Mouse (Mus musculus) kidney, postnatal 4 days (tissue): ENCODE measurements around the gene Snhg11.
A peak's percentile ranks its signal among the peaks of the same experiment; 100 is the strongest.

Experiments
- DNase-seq, 2 experiments: peaks; one replicate each; pipeline ENCODE4 v3.0.0; 2021; ENCODE audit warnings: mixed read lengths in 2 of 2

The Snhg11 gene

GRCm38 (mm10) chr2:158375443-158376122 is at the start of gene Snhg11:
TSS of gene Snhg11 (plus strand) at chr2:158375638.
- DNase-seq, result peak; percentile 55 to 65

DNA sequence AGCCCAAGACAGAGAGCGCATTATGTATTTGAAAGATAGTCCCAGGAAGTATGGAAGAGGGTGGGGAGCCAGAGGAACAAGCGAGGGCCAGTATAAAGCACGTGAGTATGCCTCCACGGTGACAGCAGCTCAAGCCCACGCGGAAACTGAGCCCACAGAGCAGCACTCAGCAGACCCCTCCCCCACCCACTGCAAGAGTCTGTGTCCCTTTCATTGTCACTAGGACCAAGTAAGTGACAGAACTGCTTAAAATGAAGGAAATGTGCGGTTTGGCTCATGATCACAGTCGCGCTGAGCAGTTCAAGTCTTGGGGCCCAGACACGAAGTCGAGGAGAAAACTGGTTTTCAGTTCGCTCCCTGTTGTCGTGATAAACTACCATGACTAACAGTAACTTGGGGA is 41.1 kb upstream of the Snhg11 start:
- no peak for DNase-seq

GRCm38 (mm10) chr2:158337698-158338097 is 37.7 kb upstream of the Snhg11 start:
- no peak for DNase-seq

DNA sequence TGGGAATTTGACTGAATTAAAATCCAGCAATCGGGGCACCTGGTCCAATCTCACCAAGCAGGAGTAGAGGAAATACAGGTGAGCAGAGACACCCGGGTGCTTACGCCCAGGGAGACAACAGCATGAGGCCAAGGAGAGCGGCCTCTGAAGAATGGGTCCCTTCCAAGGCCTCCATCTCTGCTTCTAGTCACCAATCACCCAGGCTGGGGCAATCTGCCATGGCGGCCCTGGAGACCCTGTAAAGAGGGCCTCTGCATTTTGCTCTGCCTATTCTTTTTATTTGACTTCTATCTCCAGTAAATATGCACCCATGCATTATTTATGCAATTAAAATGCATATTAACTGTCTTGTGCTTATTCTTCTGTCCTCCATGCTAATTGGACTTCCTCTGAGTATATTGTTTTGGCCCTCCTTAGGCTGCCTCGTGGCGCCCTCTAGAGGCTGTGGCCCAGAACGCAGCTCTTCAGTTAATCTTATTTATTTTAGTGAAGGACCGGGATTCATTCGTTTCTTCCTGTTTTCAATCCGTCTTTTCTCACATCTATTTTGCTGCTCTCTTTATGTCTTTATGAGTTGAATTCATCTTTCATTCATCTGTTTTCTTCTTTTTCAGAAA is 35.4 kb upstream of the Snhg11 start:
- DNase-seq, result peak; percentile 82 to 83

- no peak for DNase-seq
These were observed 34.1 kb upstream of the Snhg11 start for GRCm38 (mm10) chr2:158341324-158341723.

DNA sequence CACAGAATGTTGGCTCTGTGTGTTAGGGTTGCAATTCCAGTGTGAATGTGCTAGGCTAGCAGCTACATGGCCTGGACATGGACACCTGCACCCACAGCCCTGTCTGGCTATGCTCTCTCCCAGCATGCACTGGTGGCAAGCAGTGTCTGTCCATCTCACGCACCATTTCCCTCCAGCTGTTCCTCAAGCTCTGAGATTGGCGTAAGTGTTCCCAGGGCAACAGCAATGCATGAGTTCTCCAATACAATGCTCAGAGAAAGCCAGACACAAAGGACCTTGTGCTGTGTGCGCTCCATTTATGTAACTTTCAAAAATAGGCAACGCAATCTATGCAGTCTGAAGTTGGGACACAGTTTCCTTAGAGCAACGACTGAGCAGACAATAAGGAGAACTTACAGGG is 31.9 kb upstream of the Snhg11 start:
- peak in 1 of 2 experiments; percentile 43 for DNase-seq

- no peak for DNase-seq
These were observed 29.0 kb upstream of the Snhg11 start for GRCm38 (mm10) chr2:158346467-158346866.

GRCm38 (mm10) chr2:158347868-158348267 is 27.6 kb upstream of the Snhg11 start:
- peak; percentile 84 to 85 for DNase-seq

DNA sequence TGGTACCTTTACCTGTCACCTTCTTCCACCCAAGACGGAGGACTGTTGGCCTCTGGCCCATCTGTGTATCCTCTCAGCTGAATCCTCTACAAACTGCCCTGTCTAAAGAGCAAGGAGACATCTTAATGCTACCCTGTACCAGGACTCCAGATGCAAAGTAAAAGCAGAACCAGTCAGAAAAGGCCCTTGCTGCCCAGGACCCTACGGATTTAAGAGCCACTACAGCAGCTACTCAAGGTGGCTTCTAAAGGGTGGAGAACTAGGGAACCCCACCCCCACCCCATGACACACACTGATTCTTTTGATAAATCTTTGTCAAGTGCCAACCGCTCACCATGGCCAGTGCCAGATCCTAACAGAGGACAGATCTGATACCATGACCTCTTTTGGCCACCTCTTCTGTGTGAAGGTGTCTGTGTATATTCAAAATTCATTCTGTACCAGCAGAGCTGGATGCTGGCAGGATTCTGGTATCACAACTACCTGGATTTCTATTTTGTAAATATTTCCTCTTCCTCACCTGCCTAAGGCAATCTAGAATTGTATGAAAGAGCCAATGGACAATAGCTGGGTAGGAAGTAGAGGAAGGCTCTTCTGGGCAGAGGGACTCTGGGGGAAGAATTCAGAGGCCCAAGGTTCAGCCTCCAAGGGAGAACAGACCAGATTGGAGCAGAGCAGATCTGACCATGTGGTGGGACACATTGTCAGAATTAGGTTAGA is 22.5 kb upstream of the Snhg11 start:
- DNase-seq, result no peak

GRCm38 (mm10) chr2:158354348-158355114 is 20.9 kb upstream of the Snhg11 start:
- no peak for DNase-seq

DNA sequence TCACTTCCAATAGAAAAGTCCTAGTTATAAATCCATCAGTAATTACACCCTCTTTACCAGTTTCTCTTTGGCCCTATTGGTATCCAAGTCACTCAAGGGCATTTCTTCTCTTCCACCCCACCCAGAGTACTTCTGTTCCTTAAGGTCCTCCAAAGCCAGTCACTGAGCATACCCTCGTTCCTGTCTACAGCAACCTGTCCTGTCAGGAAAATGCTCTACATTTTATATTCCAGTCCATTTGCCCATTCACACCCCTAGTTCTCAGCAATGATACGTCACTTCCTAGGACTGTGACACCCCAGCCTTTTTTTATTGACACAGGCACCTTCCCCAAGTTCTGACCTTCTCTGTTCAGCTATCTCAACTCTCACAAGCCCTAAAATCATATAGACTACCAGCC is 20.2 kb upstream of the Snhg11 start:
- no peak for DNase-seq

- DNase-seq, result no peak
These were observed 19.3 kb upstream of the Snhg11 start for GRCm38 (mm10) chr2:158356121-158356520.

DNA sequence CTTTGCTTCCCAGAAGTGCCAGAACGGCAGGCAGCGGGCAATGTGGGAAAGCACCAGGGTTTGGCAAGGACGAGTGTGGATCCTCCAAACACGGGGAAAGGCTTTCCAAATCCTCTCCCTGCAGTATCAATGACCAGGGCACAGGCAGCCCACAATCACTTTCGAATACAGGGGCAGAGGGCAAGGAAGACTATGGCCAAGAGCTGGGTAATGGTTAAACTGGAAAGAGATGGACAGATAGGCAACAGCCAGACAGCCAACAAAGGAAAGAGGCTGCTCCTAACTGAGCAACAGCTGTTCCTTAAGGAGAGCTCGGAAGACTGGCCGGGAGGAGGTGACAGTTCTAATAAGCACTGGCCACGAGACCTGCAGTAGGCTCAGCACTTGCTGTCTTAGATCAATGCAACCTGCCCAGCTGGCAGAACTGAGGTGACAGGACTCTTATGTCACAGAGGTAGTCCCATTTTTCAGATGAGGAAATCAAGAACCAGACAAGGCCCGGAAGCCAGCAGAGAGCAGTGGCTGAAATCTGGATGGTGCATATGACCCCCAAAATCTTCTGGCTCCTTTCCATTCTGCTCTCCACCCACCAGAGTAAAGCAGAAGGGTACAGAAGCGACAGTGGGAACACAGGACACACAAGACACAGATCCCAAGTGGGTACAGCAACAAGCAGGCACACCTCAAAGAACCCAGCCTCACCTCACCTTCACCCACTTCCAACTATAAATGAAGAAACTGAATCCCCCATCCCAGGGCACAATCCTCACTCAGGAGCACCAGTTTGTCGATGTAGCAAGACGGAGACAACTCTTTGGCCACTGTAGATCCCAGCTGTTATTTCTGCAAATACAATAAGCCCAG is 15.4 kb upstream of the Snhg11 start:
- DNase-seq, result no peak

DNA sequence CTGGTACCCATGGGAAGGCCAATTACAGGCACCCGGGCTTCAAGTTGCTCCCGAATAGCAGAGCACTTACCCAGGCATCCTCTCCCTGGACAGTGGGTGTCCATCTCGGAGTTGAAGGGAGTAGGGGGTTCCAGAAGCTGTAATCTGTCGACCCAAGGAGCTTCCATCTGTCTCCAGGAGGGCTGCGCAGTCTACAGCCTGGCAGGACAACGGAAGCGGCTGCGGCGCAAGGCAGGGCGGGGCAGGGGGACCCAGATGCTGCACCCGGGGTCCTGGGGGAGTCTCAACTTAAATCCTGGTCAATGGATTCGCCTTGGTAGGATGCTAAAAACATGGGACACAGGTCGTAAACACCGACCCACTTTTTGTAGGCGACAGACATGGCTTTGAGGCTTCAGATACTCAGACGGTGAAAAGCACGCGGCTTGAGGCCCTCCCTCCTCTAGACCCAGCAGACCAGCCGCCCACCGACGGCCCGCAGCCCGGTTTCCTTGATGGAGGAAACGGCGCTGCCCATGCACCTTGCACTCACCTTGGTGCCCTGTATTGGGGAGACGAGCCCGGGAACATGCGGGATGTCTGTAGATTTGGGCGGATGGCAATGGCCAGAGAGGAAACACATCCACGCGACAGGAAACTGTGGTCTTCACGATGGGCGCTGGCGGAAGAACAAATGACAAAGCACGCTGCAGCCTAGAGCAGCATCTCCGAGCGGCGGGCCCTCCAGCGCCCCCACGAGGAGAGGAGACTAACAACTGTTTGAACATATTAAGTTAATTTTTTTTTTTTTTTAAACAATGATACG is 14.4 kb upstream of the Snhg11 start:
- peak; percentile 91 to 95 for DNase-seq

GRCm38 (mm10) chr2:158361678-158362320 is 13.6 kb upstream of the Snhg11 start:
- DNase-seq, result no peak

DNA sequence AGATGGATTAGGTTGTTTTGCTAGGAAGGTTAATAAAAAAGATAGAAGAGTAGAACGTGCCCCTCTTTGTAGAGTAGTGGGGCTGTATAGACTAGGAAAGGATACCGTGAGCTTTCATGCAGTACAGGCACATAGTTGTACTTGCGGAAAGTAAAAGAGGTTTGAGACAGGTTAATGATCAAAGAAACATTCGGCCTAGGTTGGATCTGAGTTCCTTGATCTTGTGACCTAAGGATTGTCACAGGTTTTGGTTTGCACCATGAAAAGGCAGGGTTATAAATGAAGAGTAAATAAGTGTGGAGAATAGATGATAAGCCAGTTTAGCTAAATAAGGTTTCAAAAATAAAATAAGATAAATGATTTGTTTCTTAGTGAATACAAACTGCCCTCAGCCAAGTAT is 11.3 kb upstream of the Snhg11 start:
- no peak for DNase-seq

- no peak for DNase-seq
These were observed 10.2 kb upstream of the Snhg11 start for GRCm38 (mm10) chr2:158365099-158365850.

DNA sequence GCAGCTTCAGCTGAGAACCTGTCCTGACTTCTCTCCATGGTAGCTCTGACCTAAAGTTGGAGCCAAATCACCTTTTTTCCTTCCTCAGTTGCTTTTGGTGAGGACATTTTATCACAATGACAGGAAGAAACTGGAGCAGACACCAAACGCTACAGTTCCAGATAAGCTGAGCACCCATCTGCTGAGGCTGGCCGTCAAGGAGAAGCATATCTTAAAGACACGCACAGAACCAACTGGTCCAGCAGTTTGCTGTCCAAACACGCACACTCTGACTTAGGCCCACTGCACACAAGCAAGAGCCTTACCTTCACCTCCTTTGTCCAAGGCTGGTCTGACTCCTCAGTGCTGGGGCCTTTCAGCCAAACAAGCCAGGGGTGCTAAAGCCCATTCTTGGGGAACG is 7.8 kb upstream of the Snhg11 start:
- no peak for DNase-seq

- no peak for DNase-seq
These were observed 7.1 kb upstream of the Snhg11 start for GRCm38 (mm10) chr2:158368313-158368712.
